8 mouse cellular contexts compared by ENCODE assay signal in genomic region chr9:63123451-63124438, GRCm38 (mm10). TPM values are rescaled to one million over a fixed set of nuclear protein-coding genes. Genes with fewer than 3 reads are reported as not detected.
DNase-seq lines count a peak whose midpoint lies in the region; ATAC-seq and TF ChIP-seq lines count a peak whose summit lies in the region.

No protein-coding gene starts in this region.

- 6% methylated on average over 30 of the region's 30 CpGs for WGBS in hindbrain, postnatal 0 days
- 6% methylated on average over 30 of the region's 30 CpGs for WGBS in macrophage (ENCODE audit: missing documents)

- peak overlapping the region; percentile 77 for H3K4me3 ChIP-seq in gastrocnemius, adult 2 months
- peak overlapping the region; percentile 45 for H3K4me3 ChIP-seq in hindbrain, postnatal 0 days (ENCODE audit: low read length)
- H3K4me3 ChIP-seq in left cerebral cortex, adult 2 months, result peak overlapping the region; percentile 48
- H3K4me3 ChIP-seq in macrophage (ENCODE audit: inconsistent target), result peak overlapping the region; percentile 33

- intact Hi-C loops in gastrocnemius, adult 2 months (cut with DNase I), result loop anchor here (1.0 to 10.0 kb wide), 4 partner anchors 51 to 277 kb away; no protein-coding TSS in a partner anchor
- intact Hi-C loops in left cerebral cortex, adult 2 months (cut with DNase I), result loop anchor here (1.0 to 5.0 kb wide), 7 partner anchors 31 to 836 kb away; no protein-coding TSS in a partner anchor

- peak overlapping the region; percentile 84 for H3K4me2 ChIP-seq in hindbrain, postnatal 0 days (ENCODE audit: low read depth, low read length)

- H3K27me3 ChIP-seq in hindbrain, postnatal 0 days (ENCODE audit: insufficient read depth, low read length), result no peaks in the 10 kb centered on the region

- peak; percentile 96 for ATAC-seq in activated CD4-positive, CD25-positive, alpha-beta regulatory T cell, adult 4 months
- ATAC-seq in common myeloid progenitor, adult 5-6 weeks (replicated peaks; ENCODE audit: low read depth, poor library complexity, severe bottlenecking), result peak; percentile 100
- peak; percentile 95 for ATAC-seq in hindbrain, postnatal 0 days

- peak; percentile 95 for DNase-seq in gastrocnemius, adult 2 months
- DNase-seq in hindbrain, postnatal 0 days (ENCODE audit: low spot score), result peak; percentile 94
- peak; percentile 88 to 93 for DNase-seq in left cerebral cortex, adult 2 months (ENCODE audit: extremely low spot score in 1 of 2, low spot score in 2 of 2)
- peak; percentile 79 for DNase-seq in retina, postnatal 7 days (ENCODE audit: low read depth, low spot score)
- DNase-seq in urinary bladder, adult 2 months (ENCODE audit: low spot score), result peak; percentile 75

- no peaks in the 10 kb centered on the region for H3K4me1 ChIP-seq in hindbrain, postnatal 0 days (ENCODE audit: insufficient read depth, low read length)

- no peaks in the 10 kb centered on the region for H3K79me2 ChIP-seq in macrophage (ENCODE audit: inconsistent target)

- peak overlapping the region; percentile 90 for H3K27ac ChIP-seq in gastrocnemius, adult 2 months
- H3K27ac ChIP-seq in hindbrain, postnatal 0 days, result peak overlapping the region; percentile 68; the same call in 1 of the 2 replicates
- H3K27ac ChIP-seq in left cerebral cortex, adult 2 months, result peak overlapping the region; percentile 92
- peak overlapping the region; percentile 48 for H3K27ac ChIP-seq in macrophage

- H3K36me3 ChIP-seq in hindbrain, postnatal 0 days (ENCODE audit: insufficient read depth, low read length), result no peaks in the 10 kb centered on the region
- no peaks in the 10 kb centered on the region for H3K36me3 ChIP-seq in macrophage (ENCODE audit: inconsistent target)

- peak overlapping the region; percentile 51 for H3K9ac ChIP-seq in hindbrain, postnatal 0 days (replicated peaks; ENCODE audit: low read length)

- no peak; the same call in 1 of the 2 replicates for TF ChIP-seq CTCF in gastrocnemius, adult 2 months (IDR thresholded peaks at IDR 0.05)
- TF ChIP-seq CTCF in hindbrain, postnatal 0 days (IDR thresholded peaks at IDR 0.05; ENCODE audit: low read depth), result peak; percentile 100
- peak; percentile 100 for TF ChIP-seq CTCF in left cerebral cortex, adult 2 months (IDR thresholded peaks at IDR 0.05)

- H3K9me3 ChIP-seq in hindbrain, postnatal 0 days (ENCODE audit: low read length), result no peaks in the 10 kb centered on the region

RNA-seq across cellular contexts. Expression of gene Skor1, which starts 25.0 kb away (rescaled TPM):
- not detected for polyA plus RNA-seq in activated CD4-positive, CD25-positive, alpha-beta regulatory T cell, adult 4 months (2017; shearing (Covaris generic))
- total RNA-seq in common myeloid progenitor, adult 5-6 weeks (2017), result not detected in 2 replicates
- total RNA-seq in gastrocnemius, adult 2 months (2021), result under 1 TPM in 1 of 2 experiments, not detected in 1; 0.10 TPM
- 36.3 and 38.5 TPM in 2 replicates for total RNA-seq in hindbrain, postnatal 0 days (2014; rRNA removed)
- polyA plus RNA-seq in hindbrain, postnatal 0 days (2015; fragmentation: Nextera tagmentation; extraction: Ambion mirVana), result 9.2 TPM in 2 replicates
- under 1 TPM; 0.28 to 0.29 TPM for total RNA-seq in left cerebral cortex, adult 2 months (2021)
- total RNA-seq in macrophage (2018; cell fraction: chromatin; rRNA removed), result under 1 TPM in 1 of 26 experiments, not detected in 25; 0.17 TPM
- under 1 TPM in 1 of 26 experiments, not detected in 25; 0.05 TPM for total RNA-seq in macrophage (2018; cell fraction: cytosol; rRNA removed)
- under 1 TPM in 2 of 26 experiments, not detected in 24; 0.10 to 0.24 TPM for total RNA-seq in macrophage (2018; cell fraction: nucleus; rRNA removed)
- polyA plus RNA-seq in macrophage (2018), result 0.04 TPM in 1 of 3 replicates, not detected in the others
- polyA plus RNA-seq in urinary bladder, adult 2 months (2012; rRNA removed), result 0.06 and 0.07 TPM in 2 replicates

Comparison
In these comparisons a context has a peak if more than half of its experiments do, and no peak if none do; other contexts are left out.
1. Peak in every context shown above with its lines: DNase-seq, ATAC-seq, H3K4me3 ChIP-seq and H3K27ac ChIP-seq.
2. RNA of gene Skor1, which starts 25.0 kb away (total RNA-seq): 36.3 to 38.5 TPM in hindbrain, postnatal 0 days; 0.28 to 0.29 TPM in left cerebral cortex, adult 2 months, 0.10 TPM in gastrocnemius, adult 2 months and not detected in common myeloid progenitor, adult 5-6 weeks; every median in the first group is over 10 times any median in the second.